Mouse (Mus musculus) bone marrow macrophage, adult 2 months (primary cell): ENCODE data around the gene Pcx.

ENCODE experiments used
- CTCF ChIP-seq: IDR thresholded peaks from 2 replicates; pipeline ENCODE4 v1.5.1; 2012; ENCODE audit warnings: low read depth, mild to moderate bottlenecking, low read length, moderate library complexity
- POLR2A ChIP-seq: IDR thresholded peaks from 2 replicates; pipeline ENCODE4 v1.6.1; 2012; ENCODE audit warnings: mild to moderate bottlenecking, low read depth, low read length, borderline replicate concordance

DNA sequence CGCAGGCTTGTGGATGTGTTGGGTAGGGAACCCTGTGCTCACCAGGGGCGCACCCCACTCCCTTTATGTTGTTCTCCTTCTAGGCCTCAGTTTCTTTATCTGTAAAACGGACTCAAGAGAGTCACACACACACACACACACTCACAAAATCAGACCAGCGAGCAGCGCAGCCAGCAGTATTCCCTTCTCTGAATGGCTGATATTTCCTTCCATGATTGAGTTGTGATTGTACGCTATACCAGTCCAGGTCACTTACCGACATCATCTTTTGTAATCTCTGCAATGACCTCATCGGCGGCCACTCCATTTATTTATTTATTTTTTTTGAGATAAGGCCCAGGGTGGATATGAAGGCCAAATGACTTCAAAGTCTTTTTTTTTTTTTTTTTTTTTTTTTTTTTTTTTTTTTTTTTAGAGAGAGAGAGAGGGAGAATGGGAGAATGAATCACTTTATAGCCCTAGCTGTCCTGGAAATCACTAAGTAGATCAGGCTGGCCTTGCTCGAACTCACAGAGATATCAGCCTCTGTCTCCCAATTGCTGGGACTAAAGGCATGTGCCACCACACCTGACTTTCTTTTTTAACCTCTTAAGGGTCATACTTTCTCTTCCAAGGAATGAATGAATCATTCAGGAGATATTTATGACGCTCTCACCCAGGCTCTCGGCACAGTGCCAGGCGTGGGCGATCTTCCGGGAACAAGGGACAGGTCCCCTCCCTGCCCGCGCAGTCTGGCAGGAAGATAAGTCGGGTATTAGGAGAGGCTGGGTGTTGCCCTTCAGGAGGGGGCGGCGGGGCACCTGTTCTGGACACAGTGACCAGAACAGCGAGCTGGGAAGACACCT, 32.7 kb upstream of the Pcx start, which contains the start of gene Syt12:
- TF ChIP-seq CTCF (no peak), POLR2A (no peak)
